Mouse (Mus musculus): ENCODE measurements at regions not wholly inside any gene's neighbourhood (a gene's known extent, or its start where the extent isn't known, plus 50 kb on each side); places are given as distances from the start of the nearest gene placed in this dataset.
A peak's percentile ranks its signal among the peaks of the same experiment; 100 is the strongest.

GRCm38 (mm10) chr9:122437464-122437863 lies 86.1 kb downstream of the Abhd5 start:
- ATAC-seq (replicated peaks; ENCODE audit: poor library complexity, severe bottlenecking) = no peak

GRCm38 (mm10) chr9:122446387-122447105 lies 95.1 kb downstream of the Abhd5 start:
- no peak for ATAC-seq (replicated peaks; ENCODE audit: poor library complexity, severe bottlenecking)

- no peak for ATAC-seq (replicated peaks; ENCODE audit: poor library complexity, severe bottlenecking)
Observed at GRCm38 (mm10) chr9:122447568-122447967, 96.2 kb downstream of the Abhd5 start.

GRCm38 (mm10) chr9:122448342-122448741 lies 96.9 kb downstream of the Abhd5 start:
- ATAC-seq (replicated peaks; ENCODE audit: poor library complexity, severe bottlenecking) = no peak

- ATAC-seq (replicated peaks; ENCODE audit: poor library complexity, severe bottlenecking) = no peak
Observed at GRCm38 (mm10) chr9:122450524-122450923, 99.1 kb downstream of the Abhd5 start.

GRCm38 (mm10) chr9:122455301-122455700 lies 103.9 kb downstream of the Abhd5 start:
- ATAC-seq (replicated peaks; ENCODE audit: poor library complexity, severe bottlenecking) = no peak

GRCm38 (mm10) chr9:122455779-122456178 lies 104.4 kb downstream of the Abhd5 start:
- no peak for ATAC-seq (replicated peaks; ENCODE audit: poor library complexity, severe bottlenecking)

- no peak for ATAC-seq (replicated peaks; ENCODE audit: poor library complexity, severe bottlenecking)
Observed at GRCm38 (mm10) chr9:122459491-122459890, 108.1 kb downstream of the Abhd5 start.

GRCm38 (mm10) chr9:122471539-122471938 lies 120.1 kb downstream of the Abhd5 start:
- ATAC-seq (replicated peaks; ENCODE audit: poor library complexity, severe bottlenecking) = no peak

- peak; percentile 48; the same call in 1 of the 2 replicates for ATAC-seq (replicated peaks; ENCODE audit: poor library complexity, severe bottlenecking)
Observed at GRCm38 (mm10) chr9:122476356-122476755, 124.9 kb downstream of the Abhd5 start.

- no peak for ATAC-seq (replicated peaks; ENCODE audit: poor library complexity, severe bottlenecking)
Observed at GRCm38 (mm10) chr9:122487001-122487400, 135.6 kb downstream of the Abhd5 start.

- no peak for ATAC-seq (replicated peaks; ENCODE audit: poor library complexity, severe bottlenecking)
Observed at GRCm38 (mm10) chr9:122494691-122495090, 143.3 kb downstream of the Abhd5 start.

GRCm38 (mm10) chr9:122496482-122496985 lies 145.1 kb downstream of the Abhd5 start:
- ATAC-seq (replicated peaks; ENCODE audit: poor library complexity, severe bottlenecking) = no peak

GRCm38 (mm10) chr9:122501864-122502341 lies 150.5 kb downstream of the Abhd5 start:
- no peak for ATAC-seq (replicated peaks; ENCODE audit: poor library complexity, severe bottlenecking)

- no peak for ATAC-seq (replicated peaks; ENCODE audit: poor library complexity, severe bottlenecking)
Observed at GRCm38 (mm10) chr9:122521569-122521968, 170.2 kb downstream of the Abhd5 start.

- ATAC-seq (replicated peaks; ENCODE audit: poor library complexity, severe bottlenecking) = no peak
Observed at GRCm38 (mm10) chr9:122525621-122526055, 174.2 kb downstream of the Abhd5 start.

- ATAC-seq (replicated peaks; ENCODE audit: poor library complexity, severe bottlenecking) = no peak
Observed at GRCm38 (mm10) chr9:122528267-122528666, 176.9 kb downstream of the Abhd5 start.

GRCm38 (mm10) chr9:122529721-122530120 lies 178.3 kb downstream of the Abhd5 start:
- ATAC-seq (replicated peaks; ENCODE audit: poor library complexity, severe bottlenecking) = no peak

- ATAC-seq (replicated peaks; ENCODE audit: poor library complexity, severe bottlenecking) = no peak
Observed at GRCm38 (mm10) chr9:122531806-122532205, 180.4 kb downstream of the Abhd5 start.

- ATAC-seq (replicated peaks; ENCODE audit: poor library complexity, severe bottlenecking) = no peak
Observed at GRCm38 (mm10) chr9:122534121-122534814, 182.9 kb downstream of the Abhd5 start.

- ATAC-seq (replicated peaks; ENCODE audit: poor library complexity, severe bottlenecking) = no peak
Observed at GRCm38 (mm10) chr9:122534965-122535364, 183.6 kb downstream of the Abhd5 start.
